15 mouse cellular contexts compared by ENCODE assay signal in genomic region chr11:113892924-113893323, GRCm38 (mm10).
A peak's percentile ranks its signal among the peaks of the same experiment; 100 is the strongest.
DNase-seq lines count a peak whose midpoint lies in the region; ATAC-seq lines count a peak whose summit lies in the region.
"Had no signal": no experiment of that assay in that cellular context is flagged by ENCODE, and none has a peak within 500 bp of the region (broad histone marks: within the 10 kb centered on the region; RNA-seq: fewer than 3 reads in every experiment).

No protein-coding gene starts in this region.

- ATAC-seq in hindbrain, embryonic 16.5 days, result peak; percentile 69; the same call in 1 of the 2 replicates
- no peak for ATAC-seq in hindbrain, embryonic 13.5 days (ENCODE audit: low FRiP score)
- peak; percentile 49; the same call in 1 of the 2 replicates for ATAC-seq in embryonic facial prominence, embryonic 12.5 days (ENCODE audit: insufficient number of reproducible peaks, insufficient read depth, low FRiP score, low TSS enrichment)
- ATAC-seq in stomach, embryonic 14.5 days (ENCODE audit: insufficient number of reproducible peaks, insufficient read depth, low FRiP score, low read depth), result no peak

- peaks cover 5% of the 10 kb centered on the region; the same call in 1 of the 2 replicates for H3K4me1 ChIP-seq in hindbrain, embryonic 16.5 days (ENCODE audit: control insufficient read depth, insufficient read depth, low read depth, low read length)
- H3K4me1 ChIP-seq in hindbrain, embryonic 13.5 days (replicated peaks), result peaks cover 10% of the 10 kb centered on the region
- H3K4me1 ChIP-seq in embryonic facial prominence, embryonic 12.5 days, result peaks cover 21% of the 10 kb centered on the region; the same call in 1 of the 2 replicates
- peaks cover 7% of the 10 kb centered on the region for H3K4me1 ChIP-seq in stomach, embryonic 14.5 days (ENCODE audit: control insufficient read depth, insufficient read depth, low read length)

- DNase-seq in right cerebral cortex, adult 18-20 months, result peak; percentile 29
- no peak for DNase-seq in right cerebral cortex, postnatal 36 days (ENCODE audit: low spot score in 2 of 2)
- DNase-seq in adipocyte (ENCODE audit: low spot score), result no peak
- no peak for DNase-seq in thymus, postnatal 36 days
- DNase-seq: adrenal gland, adult 8-10 months; cerebellum, adult 11 months; gastrocnemius, adult 2 months; lung, postnatal 4 days had no signal

- H3K9me3 ChIP-seq in hindbrain, embryonic 16.5 days (ENCODE audit: control insufficient read depth, low read length), result no peaks in the 10 kb centered on the region
- no peaks in the 10 kb centered on the region for H3K9me3 ChIP-seq in hindbrain, embryonic 13.5 days
- H3K9me3 ChIP-seq in embryonic facial prominence, embryonic 12.5 days, result no peaks in the 10 kb centered on the region
- H3K9me3 ChIP-seq in stomach, embryonic 14.5 days (ENCODE audit: control insufficient read depth, low read depth, low read length), result no peaks in the 10 kb centered on the region

- H3K36me3 ChIP-seq in hindbrain, embryonic 16.5 days (ENCODE audit: control insufficient read depth, insufficient read depth, low read length), result no peaks in the 10 kb centered on the region
- H3K36me3 ChIP-seq in hindbrain, embryonic 13.5 days, result no peaks in the 10 kb centered on the region
- no peaks in the 10 kb centered on the region for H3K36me3 ChIP-seq in embryonic facial prominence, embryonic 12.5 days
- H3K36me3 ChIP-seq in stomach, embryonic 14.5 days (ENCODE audit: control insufficient read depth, insufficient read depth, low read length), result no peaks in the 10 kb centered on the region

- no peak overlapping the region for H3K4me2 ChIP-seq in hindbrain, embryonic 16.5 days (ENCODE audit: low read length)
- no peak overlapping the region for H3K4me2 ChIP-seq in hindbrain, embryonic 13.5 days
- no peak overlapping the region for H3K4me2 ChIP-seq in embryonic facial prominence, embryonic 12.5 days (replicated peaks)
- H3K4me2 ChIP-seq in stomach, embryonic 14.5 days (replicated peaks; ENCODE audit: low read depth, low read length), result no peak overlapping the region
- H3K4me2 ChIP-seq: heart, embryonic 11.5 days had no signal

- no peaks in the 10 kb centered on the region for H3K27me3 ChIP-seq in hindbrain, embryonic 16.5 days (replicated peaks; ENCODE audit: control insufficient read depth, insufficient read depth, low read length)
- H3K27me3 ChIP-seq in hindbrain, embryonic 13.5 days, result no peaks in the 10 kb centered on the region
- H3K27me3 ChIP-seq in embryonic facial prominence, embryonic 12.5 days, result no peaks in the 10 kb centered on the region
- H3K27me3 ChIP-seq in stomach, embryonic 14.5 days (ENCODE audit: control insufficient read depth, insufficient read depth, low read length), result no peaks in the 10 kb centered on the region

- no peak overlapping the region for H3K4me3 ChIP-seq in hindbrain, embryonic 16.5 days (ENCODE audit: low read length)
- H3K4me3 ChIP-seq in hindbrain, embryonic 13.5 days, result no peak overlapping the region
- H3K4me3 ChIP-seq in embryonic facial prominence, embryonic 12.5 days, result no peak overlapping the region
- H3K4me3 ChIP-seq in stomach, embryonic 14.5 days (ENCODE audit: low read depth, low read length), result no peak overlapping the region
- H3K4me3 ChIP-seq: gastrocnemius, adult 2 months; left cerebral cortex, adult 2 months had no signal

- WGBS in hindbrain, embryonic 16.5 days, result 69% methylated on average over 6 of the region's 6 CpGs
- WGBS in hindbrain, embryonic 13.5 days, result 78% methylated on average over 6 of the region's 6 CpGs
- WGBS in embryonic facial prominence, embryonic 12.5 days, result 57% methylated on average over 6 of the region's 6 CpGs
- 40% methylated on average over 6 of the region's 6 CpGs for WGBS in stomach, embryonic 14.5 days

- no peak overlapping the region for H3K9ac ChIP-seq in hindbrain, embryonic 16.5 days (ENCODE audit: low read depth, low read length)
- no peak overlapping the region for H3K9ac ChIP-seq in hindbrain, embryonic 13.5 days
- no peak overlapping the region for H3K9ac ChIP-seq in embryonic facial prominence, embryonic 12.5 days
- no peak overlapping the region for H3K9ac ChIP-seq in stomach, embryonic 14.5 days (replicated peaks; ENCODE audit: low read depth, low read length)
- H3K9ac ChIP-seq: liver, embryonic 14.5 days had no signal

- no peak overlapping the region for H3K27ac ChIP-seq in hindbrain, embryonic 16.5 days (ENCODE audit: low read depth, low read length)
- H3K27ac ChIP-seq in hindbrain, embryonic 13.5 days, result no peak overlapping the region
- H3K27ac ChIP-seq in embryonic facial prominence, embryonic 12.5 days, result peak overlapping the region; percentile 32; the same call in 1 of the 2 replicates
- peak overlapping the region; percentile 17; the same call in 1 of the 2 replicates for H3K27ac ChIP-seq in stomach, embryonic 14.5 days (ENCODE audit: low read length)
- H3K27ac ChIP-seq: gastrocnemius, adult 2 months; left cerebral cortex, adult 2 months; liver, embryonic 14.5 days had no signal

Comparison
In these comparisons a context has a peak if more than half of its experiments do, and no peak if none do; other contexts are left out.
1. ATAC-seq: peak in hindbrain, embryonic 16.5 days (single experiment) and embryonic facial prominence, embryonic 12.5 days (single experiment); none in hindbrain, embryonic 13.5 days (single experiment) and stomach, embryonic 14.5 days (single experiment).
2. H3K27ac ChIP-seq: peak in embryonic facial prominence, embryonic 12.5 days (single experiment) and stomach, embryonic 14.5 days (single experiment); none in hindbrain, embryonic 16.5 days (single experiment) and hindbrain, embryonic 13.5 days (single experiment).